Mouse (Mus musculus) olfactory bulb, adult 2 months (tissue): ENCODE measurements around the gene Cd163. TPM values are rescaled to one million over a fixed set of nuclear protein-coding genes. Genes with fewer than 3 reads are reported as not detected.

ENCODE experiments used
- H3K27ac ChIP-seq: fragments of 200-500 bp; 2 replicates; pipeline ENCODE4 v1.5.1; 2012; ENCODE audit warnings: low read depth, low read length; ENCODE audit not compliant: insufficient read depth
- H3K4me1 ChIP-seq: fragments of 200-500 bp; 2 replicates; pipeline ENCODE4 v1.6.1; 2012; ENCODE audit warnings: low read length; ENCODE audit not compliant: control insufficient read depth, insufficient read depth
- H3K4me3 ChIP-seq: fragments of 200-500 bp; 2 replicates; pipeline ENCODE4 v1.5.1; 2012; ENCODE audit warnings: mild to moderate bottlenecking, low read depth, low read length, moderate library complexity; ENCODE audit not compliant: insufficient read depth
- CTCF ChIP-seq: fragments of 200-500 bp; IDR thresholded peaks from 2 replicates; pipeline ENCODE4 v1.5.1; 2012; ENCODE audit warnings: low read depth, mild to moderate bottlenecking, low read length, moderate library complexity; ENCODE audit not compliant: insufficient read depth
- POLR2A ChIP-seq: fragments of 200-500 bp; IDR thresholded peaks from 2 replicates; pipeline ENCODE4 v1.6.1; 2012; ENCODE audit warnings: mild to moderate bottlenecking, low read depth, low read length, moderate library complexity; ENCODE audit not compliant: insufficient read depth
- WGBS: fragments of 180-500 bp; shearing (Covaris S2); methylation state at CpG from one replicate; pipeline ENCODE4 v1.1.7; 2018; 5-methylcytosine and 5-hydroxymethylcytosine counted together
- polyA plus RNA-seq: library from polyadenylated mRNA; stranded (reverse); fragments of >200 nt; gene quantifications from 2 replicates; pipeline ENCODE4 v1.2.4, GENCODE M21; 2012; ENCODE audit warnings: low replicate concordance; ENCODE audit not compliant: missing spikeins, insufficient read depth, insufficient read length

The Cd163 gene
- polyA plus RNA-seq, 1 experiment: not detected

DNA sequence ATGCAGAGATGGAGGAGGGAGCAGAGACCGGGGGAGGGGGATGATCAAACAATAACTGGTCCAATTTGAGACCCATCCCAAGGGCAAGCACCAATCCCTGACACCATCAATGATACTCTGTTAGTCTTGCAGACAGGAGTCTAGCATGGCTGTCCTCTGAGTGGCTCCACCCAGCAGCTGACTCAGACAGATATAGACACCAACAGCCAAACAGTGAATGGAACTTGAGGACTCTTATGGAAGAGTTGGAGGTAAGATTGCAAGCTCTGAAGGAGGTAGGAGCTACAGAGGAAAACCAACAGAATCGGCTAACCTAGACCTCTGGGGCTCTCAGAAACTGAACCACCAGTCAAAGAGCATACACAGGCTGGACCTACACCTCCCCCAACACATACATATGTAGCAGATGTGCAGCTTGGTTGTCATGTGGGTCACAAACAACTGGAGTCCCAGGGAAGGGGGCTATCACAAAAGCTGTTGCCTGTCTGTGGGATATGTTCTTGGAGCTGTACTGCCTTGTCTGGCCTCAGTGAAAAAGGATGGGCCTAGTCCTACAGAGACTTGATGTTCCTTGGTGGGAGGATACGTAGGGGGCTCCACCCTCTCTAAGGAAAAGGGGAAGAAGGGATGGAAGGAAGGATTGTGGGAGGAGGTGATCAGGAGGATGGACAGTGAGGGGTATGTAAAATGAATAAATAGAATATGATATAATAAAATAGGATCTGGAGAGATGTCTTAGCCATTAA lies 2.8 kb upstream of the Cd163 start:
- WGBS: 83% methylated on average over 3 of the region's 3 CpGs
- H3K4me1 ChIP-seq: no peaks in the 10 kb centered on the region
- TF ChIP-seq CTCF (no peak), POLR2A (no peak)

GRCm38 (mm10) chr6:124308935-124309334 lies 4.5 kb downstream of the Cd163 start:
- no peak for TF ChIP-seq CTCF
- no peak for TF ChIP-seq POLR2A
- 55% methylated on average over 8 of the region's 8 CpGs for WGBS
- H3K4me3 ChIP-seq: no peak overlapping the region
- H3K27ac ChIP-seq: no peak overlapping the region
- H3K4me1 ChIP-seq: no peaks in the 10 kb centered on the region

More for the DNA sequence above, 2.8 kb upstream of the Cd163 start:
- no peak overlapping the region for H3K4me3 ChIP-seq
- no peak overlapping the region for H3K27ac ChIP-seq

GRCm38 (mm10) chr6:124312292-124312691 lies 7.8 kb downstream of the Cd163 start:
- H3K4me3 ChIP-seq: no peak overlapping the region
- H3K27ac ChIP-seq: no peak overlapping the region
- TF ChIP-seq CTCF (no peak), POLR2A (no peak)
- 89% methylated on average over 6 of the region's 6 CpGs for WGBS
- H3K4me1 ChIP-seq: no peaks in the 10 kb centered on the region

DNA sequence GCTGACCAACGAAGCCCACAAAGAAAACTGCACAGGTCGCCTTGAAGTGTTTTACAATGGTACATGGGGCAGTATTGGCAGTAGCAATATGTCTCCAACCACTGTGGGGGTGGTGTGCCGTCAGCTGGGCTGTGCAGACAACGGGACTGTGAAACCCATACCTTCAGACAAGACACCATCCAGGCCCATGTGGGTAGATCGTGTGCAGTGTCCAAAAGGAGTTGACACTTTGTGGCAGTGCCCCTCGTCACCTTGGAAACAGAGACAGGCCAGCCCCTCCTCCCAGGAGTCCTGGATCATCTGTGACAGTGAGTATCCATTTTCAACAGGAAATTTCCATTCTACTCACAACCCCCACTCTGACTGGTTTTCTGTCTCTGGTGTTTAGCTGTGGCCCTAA lies 15.9 kb downstream of the Cd163 start:
- H3K4me1 ChIP-seq: peaks cover 3% of the 10 kb centered on the region; the same call in 1 of the 2 replicates
- H3K27ac ChIP-seq: no peak overlapping the region
- WGBS: 66% methylated on average over 6 of the region's 6 CpGs
- TF ChIP-seq CTCF (no peak), POLR2A (no peak)
- H3K4me3 ChIP-seq: no peak overlapping the region

GRCm38 (mm10) chr6:124321481-124322475 lies 17.3 kb downstream of the Cd163 start:
- H3K4me1 ChIP-seq: peaks cover 3% of the 10 kb centered on the region; the same call in 1 of the 2 replicates
- WGBS: 59% methylated on average over 16 of the region's 16 CpGs
- peak overlapping the region; percentile 22; the same call in 1 of the 2 replicates for H3K4me3 ChIP-seq
- no peak for TF ChIP-seq POLR2A
- no peak for TF ChIP-seq CTCF
- no peak overlapping the region for H3K27ac ChIP-seq

DNA sequence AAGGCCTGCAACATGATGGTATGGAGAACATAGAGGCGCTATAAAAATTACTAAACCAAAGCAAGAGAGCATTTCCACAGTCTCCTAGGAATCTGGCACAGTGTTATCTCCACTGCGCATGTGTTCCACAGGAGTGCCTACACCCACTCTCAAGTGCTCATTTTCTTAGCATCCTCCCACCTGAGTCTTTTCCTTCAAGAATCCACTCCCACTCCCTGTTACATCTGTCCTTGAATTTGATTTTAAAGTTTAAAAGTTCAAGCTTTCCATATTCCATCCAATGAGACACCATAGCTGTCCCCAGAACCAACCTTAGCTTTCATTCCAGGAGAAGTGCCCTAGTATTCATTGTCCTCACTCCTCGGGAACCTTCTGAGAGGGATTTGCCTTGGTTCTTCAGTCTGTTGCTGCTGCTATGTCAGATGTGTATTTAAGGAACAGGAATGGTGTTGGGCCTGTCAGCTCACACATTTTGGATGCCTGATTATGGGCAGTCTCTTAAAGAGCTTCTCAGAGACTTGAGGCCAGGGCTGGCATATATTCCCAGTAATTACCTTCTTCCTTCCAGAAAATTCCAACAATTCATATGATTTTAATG lies 24.0 kb downstream of the Cd163 start:
- Histone ChIP-seq H3K4me3 (no peak overlapping the region), H3K4me1 (no peaks in the 10 kb centered on the region), H3K27ac (no peak overlapping the region)
- TF ChIP-seq POLR2A (no peak), CTCF (no peak)
- WGBS: 66% methylated on average over 3 of the region's 3 CpGs

DNA sequence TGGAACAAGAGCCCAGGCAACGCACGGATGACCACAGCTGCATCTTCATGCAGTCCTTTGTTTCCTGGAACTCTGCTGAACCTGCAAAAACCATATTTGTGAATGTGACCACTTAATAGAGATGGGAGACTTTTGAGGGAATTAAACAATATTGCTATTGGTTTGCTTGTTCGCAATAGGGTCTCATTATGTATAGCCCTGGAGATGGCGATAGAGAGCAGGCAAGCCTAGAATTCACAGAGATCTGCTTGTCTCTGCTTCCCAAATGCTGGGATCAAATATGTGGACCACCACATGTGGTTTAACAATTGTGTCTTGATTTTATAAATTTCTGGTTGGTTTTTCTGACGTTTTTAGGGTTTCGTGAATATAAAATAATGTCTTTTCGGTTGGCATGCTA lies 25.2 kb downstream of the Cd163 start:
- WGBS: 94% methylated on average over 7 of the region's 7 CpGs
- TF ChIP-seq POLR2A (no peak), CTCF (no peak)
- H3K4me1 ChIP-seq: no peaks in the 10 kb centered on the region
- H3K27ac ChIP-seq: no peak overlapping the region
- no peak overlapping the region for H3K4me3 ChIP-seq

- Histone ChIP-seq H3K4me1 (no peaks in the 10 kb centered on the region), H3K4me3 (no peak overlapping the region), H3K27ac (no peak overlapping the region)
- no peak for TF ChIP-seq CTCF
- no peak for TF ChIP-seq POLR2A
- WGBS: 72% methylated on average over 4 of the region's 4 CpGs
These were observed 40.6 kb downstream of the Cd163 start for GRCm38 (mm10) chr6:124345096-124345495.

DNA sequence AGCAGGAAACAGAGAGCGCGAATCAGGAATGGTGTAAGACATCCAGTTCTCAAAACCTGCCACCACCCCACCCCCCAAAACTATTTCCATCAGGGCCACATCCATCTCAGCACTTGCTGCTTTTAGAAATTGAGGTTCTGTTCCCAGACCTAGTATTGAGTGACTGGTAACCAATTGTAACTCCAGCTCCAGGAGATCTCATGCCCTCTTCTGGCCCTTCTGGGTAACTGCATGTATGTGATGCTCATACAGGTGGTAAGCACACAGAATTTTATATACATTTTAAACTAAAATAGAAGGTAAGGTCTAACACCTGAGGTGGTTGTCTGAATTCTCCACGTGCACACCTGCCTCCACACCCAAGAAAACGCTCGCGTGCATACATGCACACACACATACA lies 42.2 kb downstream of the Cd163 start:
- no peak for TF ChIP-seq CTCF
- no peak for TF ChIP-seq POLR2A

More for the DNA sequence above, 42.2 kb downstream of the Cd163 start:
- Histone ChIP-seq H3K27ac (no peak overlapping the region), H3K4me1 (no peaks in the 10 kb centered on the region), H3K4me3 (no peak overlapping the region)
- WGBS: 86% methylated on average over 6 of the region's 6 CpGs
